8 mouse cellular contexts compared by ENCODE assay signal in genomic region chr19:40587491-40588292, GRCm38 (mm10). TPM values are rescaled to one million over a fixed set of nuclear protein-coding genes. Genes with fewer than 3 reads are reported as not detected.
DNase-seq lines count a peak whose midpoint lies in the region; ATAC-seq and TF ChIP-seq lines count a peak whose summit lies in the region.

No protein-coding gene starts in this region.

- H3K27ac ChIP-seq in brown adipose tissue, adult 24 weeks (replicated peaks; ENCODE audit: low read depth, low read length) = no peak overlapping the region
- peak overlapping the region; percentile 82 for H3K27ac ChIP-seq in hindbrain, embryonic 15.5 days (replicated peaks)

- no peaks in the 10 kb centered on the region for H3K36me3 ChIP-seq in hindbrain, embryonic 15.5 days
- H3K36me3 ChIP-seq in myocyte (ENCODE audit: control insufficient read depth, insufficient read depth) = peaks cover 21% of the 10 kb centered on the region

- H3K79me2 ChIP-seq in myocyte (ENCODE audit: control insufficient read depth, insufficient read depth) = peaks cover 36% of the 10 kb centered on the region

- H3K4me3 ChIP-seq in lung, adult 2 months (replicated peaks; ENCODE audit: extremely low read depth, low read depth, low read length) = peak overlapping the region; percentile 93
- H3K4me3 ChIP-seq in brown adipose tissue, adult 24 weeks (ENCODE audit: insufficient read depth, low read depth, low read length) = peak overlapping the region; percentile 68
- peak overlapping the region; percentile 91 for H3K4me3 ChIP-seq in hindbrain, embryonic 15.5 days
- H3K4me3 ChIP-seq in myocyte = peak overlapping the region; percentile 86

- WGBS in lung, adult 2 months = 4% methylated on average over 30 of the region's 30 CpGs
- 3% methylated on average over 29 of the region's 30 CpGs for WGBS in hindbrain, embryonic 15.5 days

- H3K9me3 ChIP-seq in hindbrain, embryonic 15.5 days = no peaks in the 10 kb centered on the region

- H3ac ChIP-seq in myocyte (ENCODE audit: control insufficient read depth, insufficient read length) = peak overlapping the region; percentile 15

- no peak for TF ChIP-seq POLR2A in lung, adult 2 months (IDR thresholded peaks at IDR 0.05; ENCODE audit: borderline replicate concordance, extremely low read depth, low read depth, low read length)
- no peak for TF ChIP-seq POLR2A in myocyte (IDR thresholded peaks at IDR 0.05; ENCODE audit: insufficient read length, low read depth)

- no peaks in the 10 kb centered on the region for H3K27me3 ChIP-seq in hindbrain, embryonic 15.5 days
- H3K27me3 ChIP-seq in myocyte (ENCODE audit: control insufficient read depth, insufficient read depth, insufficient read length) = no peaks in the 10 kb centered on the region

- H3K4me2 ChIP-seq in hindbrain, embryonic 15.5 days = peak overlapping the region; percentile 91
- peak overlapping the region; percentile 89 for H3K4me2 ChIP-seq in myocyte (ENCODE audit: low read depth)

- peaks cover 2% of the 10 kb centered on the region; the same call in 1 of the 2 replicates for H3K4me1 ChIP-seq in lung, adult 2 months (ENCODE audit: control insufficient read depth, insufficient read depth, low read length)
- no peaks in the 10 kb centered on the region for H3K4me1 ChIP-seq in brown adipose tissue, adult 24 weeks (ENCODE audit: control insufficient read depth, insufficient read depth, insufficient read length, low read length)
- H3K4me1 ChIP-seq in hindbrain, embryonic 15.5 days (replicated peaks) = peaks cover 20% of the 10 kb centered on the region

- TF ChIP-seq CTCF in lung, adult 2 months (IDR thresholded peaks at IDR 0.05; ENCODE audit: insufficient read depth, low read length) = no peak

- peak; percentile 78 for ATAC-seq in hindbrain, embryonic 15.5 days (ENCODE audit: low FRiP score, low read depth)

- DNase-seq in lung, adult 2 months = no peak
- DNase-seq in lung, postnatal 4 days = no peak
- no peak for DNase-seq in cerebellum, adult 9-10 months
- DNase-seq in adrenal gland, postnatal 4 days (ENCODE audit: low spot score in 2 of 2) = no peak
- no peak for DNase-seq in gastrocnemius, postnatal 25 days

- peak overlapping the region; percentile 89 for H3K9ac ChIP-seq in hindbrain, embryonic 15.5 days

TF ChIP-seq in myocyte, 11 proteins besides CTCF, POLR2A, EP300 and RAD21:
- TF ChIP-seq TCF3 (IDR thresholded peaks at IDR 0.05; ENCODE audit: insufficient read length, low read depth) = no peak
- no peak for TF ChIP-seq MYOG (IDR thresholded peaks at IDR 0.05; ENCODE audit: control insufficient read depth in 1 of 3, insufficient read depth in 1 of 3, insufficient read length in 2 of 3, low read depth in 2 of 3)
- no peak for TF ChIP-seq REST (IDR thresholded peaks at IDR 0.05; ENCODE audit: insufficient read depth, insufficient read length)
- no peak for TF ChIP-seq USF1 (IDR thresholded peaks at IDR 0.05; ENCODE audit: low read depth)
- no peak for TF ChIP-seq POLR2AphosphoS2 (IDR thresholded peaks at IDR 0.05; ENCODE audit: insufficient read length, low read depth)
- no peak for TF ChIP-seq TCF12 (IDR thresholded peaks at IDR 0.05; ENCODE audit: insufficient read depth, poor library complexity, severe bottlenecking)
- no peak for TF ChIP-seq SRF (IDR thresholded peaks at IDR 0.05; ENCODE audit: control insufficient read depth, insufficient read length, low read depth)
- TF ChIP-seq MAX (IDR thresholded peaks at IDR 0.05; ENCODE audit: low read depth) = no peak
- no peak for TF ChIP-seq MYOD1 (IDR thresholded peaks at IDR 0.05; ENCODE audit: control insufficient read depth in 1 of 3, insufficient read length in 2 of 3, low read depth in 2 of 3)
- TF ChIP-seq CEBPB (IDR thresholded peaks at IDR 0.05; ENCODE audit: insufficient read depth, poor library complexity, severe bottlenecking) = no peak
- no peak for TF ChIP-seq E2F4 (IDR thresholded peaks at IDR 0.05; ENCODE audit: insufficient read depth)

RNA-seq across cellular contexts. Expression of gene Aldh18a1, which starts 0.6 kb away (rescaled TPM):
- polyA plus RNA-seq in lung, adult 2 months (2012; rRNA removed) = 9.0 and 13.3 TPM in 2 replicates
- polyA plus RNA-seq in brown adipose tissue, adult 24 weeks (2012; ENCODE audit: insufficient read depth, insufficient read length, missing spikeins) = 1.1 and 1.4 TPM in 2 replicates
- polyA plus RNA-seq in hindbrain, embryonic 15.5 days (2015; fragmentation: Nextera tagmentation; extraction: Ambion mirVana) = 51.4 and 53.9 TPM in 2 replicates
- polyA plus RNA-seq in myocyte (2012; fragmentation: generic; extraction: Trizol) = 185 TPM
- total RNA-seq in adrenal gland, postnatal 4 days (2021) = 10 to 100 TPM; 27.7 to 38.2 TPM
- total RNA-seq in gastrocnemius, postnatal 25 days (2021) = 1 to 10 TPM; 5.2 to 6.5 TPM

RNA-seq across cellular contexts. Expression of gene Tctn3, which starts 24.3 kb away (rescaled TPM):
- polyA plus RNA-seq in lung, adult 2 months (2012; rRNA removed) = 12.1 and 12.8 TPM in 2 replicates
- polyA plus RNA-seq in brown adipose tissue, adult 24 weeks (2012; ENCODE audit: insufficient read depth, insufficient read length, missing spikeins) = 1.8 and 2.0 TPM in 2 replicates
- polyA plus RNA-seq in hindbrain, embryonic 15.5 days (2015; fragmentation: Nextera tagmentation; extraction: Ambion mirVana) = 13.2 and 14.2 TPM in 2 replicates
- polyA plus RNA-seq in myocyte (2012; fragmentation: generic; extraction: Trizol) = 5.6 TPM
- total RNA-seq in adrenal gland, postnatal 4 days (2021) = 1 to 10 TPM; 9.1 to 9.3 TPM
- total RNA-seq in gastrocnemius, postnatal 25 days (2021) = 1 to 10 TPM; 1.4 to 2.2 TPM

RNA-seq across cellular contexts. Expression of gene Entpd1, which starts 24.5 kb away (rescaled TPM):
- 28.7 and 41.2 TPM in 2 replicates for polyA plus RNA-seq in lung, adult 2 months (2012; rRNA removed)
- 6.2 and 8.2 TPM in 2 replicates for polyA plus RNA-seq in brown adipose tissue, adult 24 weeks (2012; ENCODE audit: insufficient read depth, insufficient read length, missing spikeins)
- 9.0 and 9.1 TPM in 2 replicates for polyA plus RNA-seq in hindbrain, embryonic 15.5 days (2015; fragmentation: Nextera tagmentation; extraction: Ambion mirVana)
- polyA plus RNA-seq in myocyte (2012; fragmentation: generic; extraction: Trizol) = 0.07 TPM
- total RNA-seq in adrenal gland, postnatal 4 days (2021) = 10 to 100 TPM; 34.7 to 37.2 TPM
- total RNA-seq in gastrocnemius, postnatal 25 days (2021) = 10 to 100 TPM; 13.7 to 15.8 TPM
